Mouse (Mus musculus): ENCODE data around the gene Ccdc39. TPM values are rescaled to one million over a fixed set of nuclear protein-coding genes. Genes with fewer than 3 reads are reported as not detected.

Gene Ccdc39
- 0.40 and 0.55 TPM in 2 replicates for polyA plus RNA-seq (2015; fragmentation: Nextera tagmentation; extraction: Ambion mirVana)

DNA sequence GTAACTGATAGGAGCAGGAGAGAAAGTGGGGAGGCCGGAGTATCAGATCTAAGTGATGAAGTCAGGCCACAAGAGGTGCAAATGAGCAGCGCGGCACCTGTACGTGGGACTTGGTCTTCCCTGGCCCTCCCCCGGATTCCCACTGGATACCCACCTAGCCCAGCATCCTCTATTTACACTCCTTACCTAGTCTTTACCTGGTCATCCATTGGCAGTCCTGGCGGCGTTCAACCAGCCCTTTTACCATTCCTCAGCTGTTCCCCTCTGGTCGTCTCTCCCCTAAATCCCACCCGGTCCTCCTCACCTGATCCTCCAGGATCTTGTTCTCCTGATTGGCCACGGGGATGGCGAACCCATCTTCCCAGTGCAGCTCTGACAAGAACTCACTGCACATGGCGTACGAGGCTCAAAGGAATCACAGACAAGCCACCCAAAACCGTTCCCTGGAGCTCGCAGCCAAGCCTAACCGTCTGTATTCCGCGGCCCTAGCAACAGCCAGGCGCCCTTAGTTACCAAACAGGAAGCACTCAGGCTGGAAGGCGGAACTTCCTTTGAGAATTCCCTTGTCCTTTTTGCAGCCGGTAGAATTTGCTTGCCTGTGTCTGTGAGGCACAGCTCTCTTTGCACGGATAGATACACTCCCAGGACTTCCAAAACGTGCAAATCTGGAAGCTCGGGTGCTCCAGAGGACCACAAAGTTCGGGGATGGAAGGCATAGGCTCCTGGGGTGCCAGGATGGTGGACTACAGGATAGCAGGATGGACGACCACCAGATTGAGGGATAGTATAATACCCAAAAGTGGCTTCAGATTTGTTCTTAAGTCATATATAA is at the start of gene Ccdc39:
Gene Ccdc39 (minus strand): TSS at position 510 of the 832 bp plus-strand sequence.
- peak; percentile 51 for DNase-seq (ENCODE audit: low spot score)

- DNase-seq (ENCODE audit: low spot score) = no peak
Observed at GRCm38 (mm10) chr3:33893433-33893832, 49.3 kb upstream of the Ccdc39 start.

GRCm38 (mm10) chr3:33887438-33887837 is 43.3 kb upstream of the Ccdc39 start:
- no peak for DNase-seq (ENCODE audit: low spot score)

GRCm38 (mm10) chr3:33883105-33883504 is 39.0 kb upstream of the Ccdc39 start:
- no peak for DNase-seq (ENCODE audit: low spot score)

- no peak for DNase-seq (ENCODE audit: low spot score)
Observed at GRCm38 (mm10) chr3:33882695-33883094, 38.6 kb upstream of the Ccdc39 start.

- DNase-seq (ENCODE audit: low spot score) = no peak
Observed at GRCm38 (mm10) chr3:33878661-33879060, 34.6 kb upstream of the Ccdc39 start.

- no peak for DNase-seq (ENCODE audit: low spot score)
Observed at GRCm38 (mm10) chr3:33874456-33875286, 30.6 kb upstream of the Ccdc39 start.

DNA sequence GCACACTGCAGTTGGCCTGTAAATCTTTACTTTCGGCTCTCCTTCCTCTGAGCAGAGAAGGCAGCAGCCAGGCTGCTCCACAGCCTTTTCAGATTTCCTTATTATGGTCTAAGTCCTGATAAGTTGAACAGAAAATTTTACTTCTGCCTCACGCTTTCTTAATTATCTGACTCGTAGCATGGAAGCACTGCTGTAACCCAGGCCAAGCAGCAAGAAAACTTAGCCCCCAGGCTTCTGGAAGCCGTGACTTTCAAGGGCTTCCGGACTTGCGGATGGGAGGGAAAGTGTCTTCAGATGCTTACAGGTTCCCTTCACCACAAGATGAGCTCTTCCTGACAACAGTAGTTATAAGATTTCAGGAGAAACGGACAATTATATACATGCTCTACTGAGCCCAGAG is 29.7 kb upstream of the Ccdc39 start:
- DNase-seq (ENCODE audit: low spot score) = no peak

GRCm38 (mm10) chr3:33873366-33873765 is 29.3 kb upstream of the Ccdc39 start:
- DNase-seq (ENCODE audit: low spot score) = no peak

GRCm38 (mm10) chr3:33864000-33864540 is 20.0 kb upstream of the Ccdc39 start:
- no peak for DNase-seq (ENCODE audit: low spot score)

DNA sequence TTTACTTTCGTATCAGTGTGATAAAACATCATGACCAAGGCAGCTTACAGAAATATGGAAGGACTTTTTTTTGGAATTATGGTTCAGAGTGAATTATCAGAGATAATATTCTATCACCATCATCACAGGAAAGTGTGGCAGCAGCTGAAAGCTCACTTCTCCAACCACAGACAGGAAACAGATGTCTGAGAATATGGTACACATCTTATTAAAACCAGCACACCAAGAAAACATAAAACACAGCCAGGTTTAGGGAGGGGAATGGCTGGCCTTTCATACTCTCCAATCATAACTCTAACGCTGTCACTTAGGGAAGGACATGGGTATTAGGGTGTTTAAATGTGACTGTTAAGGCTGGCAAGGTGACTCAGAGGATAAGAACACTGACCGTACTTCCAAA is 14.8 kb upstream of the Ccdc39 start:
- no peak for DNase-seq (ENCODE audit: low spot score)

GRCm38 (mm10) chr3:33853062-33853461 is 9.0 kb upstream of the Ccdc39 start:
- no peak for DNase-seq (ENCODE audit: low spot score)

- DNase-seq (ENCODE audit: low spot score) = no peak
Observed at GRCm38 (mm10) chr3:33850856-33851255, 6.7 kb upstream of the Ccdc39 start.

GRCm38 (mm10) chr3:33846639-33847038 is 2.5 kb upstream of the Ccdc39 start:
- no peak for DNase-seq (ENCODE audit: low spot score)

DNA sequence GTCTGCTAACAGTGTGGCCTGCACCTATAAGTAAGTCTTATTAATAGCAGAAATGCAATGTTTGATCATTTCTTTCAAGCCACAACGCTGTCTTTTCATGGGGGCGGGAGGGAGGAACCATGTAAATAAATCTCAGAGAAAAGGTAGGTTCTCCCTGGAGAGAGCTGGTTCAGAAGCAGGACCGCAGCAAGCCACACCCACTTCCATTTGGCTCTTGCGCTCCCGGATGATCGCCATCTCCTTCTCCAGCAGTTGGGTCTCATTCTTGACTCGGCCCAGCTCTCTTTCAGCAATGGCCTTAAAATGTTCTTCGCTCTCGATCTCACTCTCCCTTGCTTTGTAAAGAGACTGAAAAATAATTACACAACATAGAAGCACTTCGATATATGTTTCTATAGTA is 5.2 kb downstream of the Ccdc39 start:
- no peak for DNase-seq (ENCODE audit: low spot score)

GRCm38 (mm10) chr3:33836576-33836975 is 7.5 kb downstream of the Ccdc39 start:
- no peak for DNase-seq (ENCODE audit: low spot score)

DNA sequence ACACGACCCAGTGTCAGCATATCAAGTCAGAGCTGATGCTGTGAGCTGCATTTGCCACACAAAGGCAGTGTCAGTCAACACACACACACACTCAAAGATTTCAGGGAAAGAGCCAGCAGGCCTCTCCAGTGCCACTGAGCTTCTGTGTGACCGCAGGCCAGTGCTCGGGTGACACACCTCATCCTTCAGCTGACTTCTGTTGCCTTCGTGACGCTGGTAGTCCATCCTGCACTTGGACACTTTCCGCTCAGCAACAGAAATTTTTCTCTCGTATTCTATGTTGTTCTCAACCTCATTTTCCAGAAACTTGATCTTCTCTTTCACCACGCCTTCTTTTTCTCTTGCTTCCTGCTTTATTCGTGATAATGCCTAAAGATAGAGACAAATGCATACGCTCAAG is 11.8 kb downstream of the Ccdc39 start:
- no peak for DNase-seq (ENCODE audit: low spot score)

GRCm38 (mm10) chr3:33824135-33824946 is 19.8 kb downstream of the Ccdc39 start:
- peak; percentile 48 for DNase-seq (ENCODE audit: low spot score)

DNA sequence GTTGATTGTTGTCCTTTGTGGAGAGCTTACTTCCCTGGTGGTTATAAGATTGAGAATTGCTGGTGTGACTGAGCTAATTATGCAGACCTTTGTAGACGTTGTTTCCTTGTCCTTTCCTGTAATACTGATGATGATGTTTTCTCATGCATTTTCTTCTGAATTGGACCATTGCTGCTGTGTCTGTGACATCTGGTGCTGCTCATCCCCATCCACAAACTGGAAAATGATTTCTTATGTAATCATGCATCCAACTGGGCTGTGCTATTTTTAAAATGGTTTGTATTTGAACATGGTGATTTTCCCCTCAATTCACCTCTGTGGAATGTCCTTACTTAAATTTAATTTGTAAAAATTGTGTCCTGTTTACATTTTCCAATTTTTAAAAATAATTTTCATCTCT is 37.0 kb downstream of the Ccdc39 start:
- DNase-seq (ENCODE audit: low spot score) = no peak

- no peak for DNase-seq (ENCODE audit: low spot score)
Observed at GRCm38 (mm10) chr3:33800513-33800820, 43.6 kb downstream of the Ccdc39 start.
